Mouse (Mus musculus) lung, embryonic 14.5 days (tissue): ENCODE measurements around the gene Zfp790. TPM values are rescaled to one million over a fixed set of nuclear protein-coding genes. Genes with fewer than 3 reads are reported as not detected.

Experiments
- ATAC-seq: fragments of 200-750 bp; cut with Nextera tagmentation; 2 replicates; pipeline ENCODE4 v1.8.0; 2017; ENCODE audit warnings: mild to moderate bottlenecking, moderate TSS enrichment, moderate library complexity; ENCODE audit not compliant: insufficient read depth
- DNase-seq: peaks from one replicate; pipeline ENCODE4 v3.0.0-alpha.2; 2015
- H3K27ac ChIP-seq: fragments of 300-500 bp; sonication (generic); 2 replicates; pipeline ENCODE4 v1.5.1; 2014; ENCODE audit warnings: low read depth, mild to moderate bottlenecking, moderate library complexity
- H3K27me3 ChIP-seq: fragments of 300-500 bp; sonication (generic); 2 replicates; pipeline ENCODE4 v1.6.1; 2014; ENCODE audit warnings: low read length, control low read depth; ENCODE audit not compliant: insufficient read depth
- H3K36me3 ChIP-seq: fragments of 300-500 bp; sonication (generic); 2 replicates; pipeline ENCODE4 v1.6.1; 2014; ENCODE audit warnings: control low read depth; ENCODE audit not compliant: insufficient read depth
- H3K4me1 ChIP-seq: fragments of 300-500 bp; sonication (generic); 2 replicates; pipeline ENCODE4 v1.6.1; 2014; ENCODE audit warnings: antibody characterized with exemption, control low read depth; ENCODE audit not compliant: insufficient read depth
- H3K4me2 ChIP-seq: fragments of 300-500 bp; sonication (generic); 2 replicates; pipeline ENCODE4 v1.6.1; 2014; ENCODE audit warnings: mild to moderate bottlenecking
- H3K4me3 ChIP-seq: fragments of 300-500 bp; sonication (generic); 2 replicates; pipeline ENCODE4 v1.5.1; 2014; ENCODE audit warnings: low read depth, low read length
- H3K9ac ChIP-seq: fragments of 300-500 bp; sonication (generic); 2 replicates; pipeline ENCODE4 v1.6.1; 2014
- H3K9me3 ChIP-seq: fragments of 300-500 bp; sonication (generic); 2 replicates; pipeline ENCODE4 v1.6.1; 2016; ENCODE audit warnings: low read depth, low read length, control low read depth
- CTCF ChIP-seq: IDR thresholded peaks from 2 replicates; pipeline ENCODE4 v1.5.1; 2016; ENCODE audit warnings: antibody characterized with exemption, low read depth
- WGBS: fragments of 180-500 bp; shearing (Covaris S2); extraction: QIAGEN DNeasy Blood & Tissue Kit; methylation state at CpG from one replicate; pipeline ENCODE4 v1.1.7; 2014; 5-methylcytosine and 5-hydroxymethylcytosine counted together
- polyA plus RNA-seq: library from polyadenylated mRNA; unstranded; fragments of >200 nt; fragmentation: Nextera tagmentation; extraction: Ambion mirVana; gene quantifications from 2 replicates; pipeline ENCODE4 v1.2.1, GENCODE M21; 2014

Gene Zfp790
- polyA plus RNA-seq, 1 experiment from 2014 or later = 13.5 TPM

- Histone ChIP-seq H3K4me2 (no peak overlapping the region), H3K9ac (no peak overlapping the region), H3K9me3 (no peaks in the 10 kb centered on the region), H3K27me3 (no peaks in the 10 kb centered on the region), H3K27ac (no peak overlapping the region), H3K36me3 (no peaks in the 10 kb centered on the region), H3K4me1 (peaks cover 8% of the 10 kb centered on the region; the same call in 1 of the 2 replicates), H3K4me3 (no peak overlapping the region)
- DNase-seq = no peak
- TF ChIP-seq CTCF = no peak
- WGBS = 88% methylated on average over 1 of the region's 1 CpGs
- no peak for ATAC-seq
These were observed 3.7 kb upstream of the Zfp790 start for GRCm38 (mm10) chr7:29812244-29812643.

- peaks cover 8% of the 10 kb centered on the region; the same call in 1 of the 2 replicates for H3K4me1 ChIP-seq
- no peaks in the 10 kb centered on the region for H3K27me3 ChIP-seq
- ATAC-seq (no peak), DNase-seq (no peak)
- no peak for TF ChIP-seq CTCF
- WGBS = 83% methylated on average over 2 of the region's 2 CpGs
- H3K36me3 ChIP-seq = no peaks in the 10 kb centered on the region
- H3K27ac ChIP-seq = no peak overlapping the region
- H3K9ac ChIP-seq = no peak overlapping the region
- 0 out of 2 replicates have a peak overlapping the region, but pooled peaks have one; percentile 62 for H3K4me3 ChIP-seq
- H3K9me3 ChIP-seq = no peaks in the 10 kb centered on the region
- peak overlapping the region; percentile 83; the same call in 1 of the 2 replicates for H3K4me2 ChIP-seq
These were observed 1.5 kb upstream of the Zfp790 start for GRCm38 (mm10) chr7:29814381-29814780.

GRCm38 (mm10) chr7:29815061-29815784, 691 bp upstream of the Zfp790 start:
- H3K4me2 ChIP-seq = peak overlapping the region; percentile 83
- no peaks in the 10 kb centered on the region for H3K27me3 ChIP-seq
- H3K4me3 ChIP-seq = peak overlapping the region; percentile 62
- H3K9me3 ChIP-seq = no peaks in the 10 kb centered on the region
- H3K36me3 ChIP-seq = no peaks in the 10 kb centered on the region
- H3K27ac ChIP-seq = no peak overlapping the region
- peaks cover 8% of the 10 kb centered on the region; the same call in 1 of the 2 replicates for H3K4me1 ChIP-seq
- ATAC-seq = peak; percentile 35
- TF ChIP-seq CTCF = no peak
- peak overlapping the region; percentile 73 for H3K9ac ChIP-seq
- 2% methylated on average over 12 of the region's 12 CpGs for WGBS
- no peak for DNase-seq

GRCm38 (mm10) chr7:29818619-29819254, 2.8 kb downstream of the Zfp790 start:
- Histone ChIP-seq H3K9me3 (no peaks in the 10 kb centered on the region), H3K27me3 (no peaks in the 10 kb centered on the region), H3K36me3 (peaks cover 18% of the 10 kb centered on the region; the same call in 1 of the 2 replicates), H3K9ac (peak overlapping the region; percentile 55), H3K27ac (peak overlapping the region; percentile 14; the same call in 1 of the 2 replicates), H3K4me3 (peak overlapping the region; percentile 48), H3K4me1 (peaks cover 8% of the 10 kb centered on the region; the same call in 1 of the 2 replicates), H3K4me2 (peak overlapping the region; percentile 72)
- TF ChIP-seq CTCF = no peak
- DNase-seq = peak; percentile 94
- WGBS = 3% methylated on average over 12 of the region's 12 CpGs
- peak; percentile 67 for ATAC-seq

- no peak for TF ChIP-seq CTCF
- H3K36me3 ChIP-seq = peaks cover 84% of the 10 kb centered on the region
- no peak overlapping the region for H3K4me2 ChIP-seq
- ATAC-seq (no peak), DNase-seq (no peak)
- no peaks in the 10 kb centered on the region for H3K27me3 ChIP-seq
- WGBS = 86% methylated on average over 12 of the region's 12 CpGs
- no peak overlapping the region for H3K4me3 ChIP-seq
- H3K9me3 ChIP-seq = no peaks in the 10 kb centered on the region
- no peak overlapping the region for H3K27ac ChIP-seq
- no peaks in the 10 kb centered on the region for H3K4me1 ChIP-seq
- no peak overlapping the region for H3K9ac ChIP-seq
These were observed 12.1 kb downstream of the Zfp790 start for GRCm38 (mm10) chr7:29828001-29828400.

- DNase-seq (peak; percentile 14), ATAC-seq (no peak)
- H3K36me3 ChIP-seq = peaks cover 75% of the 10 kb centered on the region
These were observed 13.9 kb downstream of the Zfp790 start for GRCm38 (mm10) chr7:29829804-29830203.

GRCm38 (mm10) chr7:29836816-29837215, 20.9 kb downstream of the Zfp790 start:
- Histone ChIP-seq H3K4me1 (no peaks in the 10 kb centered on the region), H3K9ac (no peak overlapping the region), H3K4me2 (no peak overlapping the region), H3K36me3 (peaks cover 14% of the 10 kb centered on the region; the same call in 1 of the 2 replicates), H3K4me3 (no peak overlapping the region), H3K9me3 (no peaks in the 10 kb centered on the region), H3K27ac (no peak overlapping the region), H3K27me3 (no peaks in the 10 kb centered on the region)
- DNase-seq (no peak), ATAC-seq (no peak)
- no peak for TF ChIP-seq CTCF
- WGBS = 78% methylated on average over 1 of the region's 1 CpGs

More at GRCm38 (mm10) chr7:29829804-29830203, 13.9 kb downstream of the Zfp790 start:
- Histone ChIP-seq H3K27ac (no peak overlapping the region), H3K9ac (no peak overlapping the region), H3K4me1 (no peaks in the 10 kb centered on the region), H3K4me3 (no peak overlapping the region), H3K9me3 (no peaks in the 10 kb centered on the region), H3K4me2 (no peak overlapping the region), H3K27me3 (no peaks in the 10 kb centered on the region)
- TF ChIP-seq CTCF = no peak
- 73% methylated on average over 12 of the region's 12 CpGs for WGBS
